Mouse (Mus musculus) thymus, adult 2 months (tissue): Measurements from ENCODE around the gene Cacnb2.

Experiments
- CTCF ChIP-seq: fragments of 200-500 bp; IDR thresholded peaks from 2 replicates; pipeline ENCODE4 v1.5.1; 2012; ENCODE audit warnings: mild to moderate bottlenecking, control low read depth, low read length, moderate library complexity, borderline replicate concordance; ENCODE audit not compliant: control insufficient read depth, poor library complexity, insufficient read depth; ENCODE audit errors: extremely low read depth
- POLR2A ChIP-seq: fragments of 200-500 bp; IDR thresholded peaks from 2 replicates; pipeline ENCODE4 v1.6.1; 2012; ENCODE audit warnings: mild to moderate bottlenecking, low read length, control low read depth, moderate library complexity; ENCODE audit not compliant: control insufficient read depth, poor library complexity, insufficient read depth; ENCODE audit errors: extremely low read depth

DNA sequence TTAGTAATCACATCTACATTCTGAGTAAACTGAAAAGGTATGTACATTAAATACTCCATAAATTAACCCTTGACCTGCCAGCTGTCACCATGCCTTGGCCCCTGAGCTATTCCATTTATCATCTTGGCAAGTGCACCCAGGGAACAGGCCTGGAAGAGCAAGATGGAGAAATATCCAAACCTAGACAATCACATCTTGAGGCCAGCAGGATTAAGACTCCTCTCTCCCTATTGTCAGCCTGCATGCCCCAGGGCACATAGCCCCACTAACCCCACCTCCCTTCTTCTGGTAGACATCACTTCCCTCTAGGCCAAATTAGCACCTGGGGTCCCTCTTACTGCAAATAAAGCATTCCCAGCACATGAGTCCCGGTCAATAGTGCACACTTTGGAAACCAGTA, 424.9 kb downstream of the Cacnb2 start:
- TF ChIP-seq CTCF = no peak
- TF ChIP-seq POLR2A = no peak
